Mouse (Mus musculus) testis, postnatal 10 days (tissue): ENCODE measurements around the gene Afap1l2.

ENCODE experiments used
- DNase-seq: peaks from one replicate; pipeline ENCODE4 v3.0.0; 2021; ENCODE audit warnings: low spot score

The Afap1l2 gene

GRCm38 (mm10) chr19:56975502-56975901 is 32.5 kb downstream of the Afap1l2 start:
- DNase-seq = no peak

DNA sequence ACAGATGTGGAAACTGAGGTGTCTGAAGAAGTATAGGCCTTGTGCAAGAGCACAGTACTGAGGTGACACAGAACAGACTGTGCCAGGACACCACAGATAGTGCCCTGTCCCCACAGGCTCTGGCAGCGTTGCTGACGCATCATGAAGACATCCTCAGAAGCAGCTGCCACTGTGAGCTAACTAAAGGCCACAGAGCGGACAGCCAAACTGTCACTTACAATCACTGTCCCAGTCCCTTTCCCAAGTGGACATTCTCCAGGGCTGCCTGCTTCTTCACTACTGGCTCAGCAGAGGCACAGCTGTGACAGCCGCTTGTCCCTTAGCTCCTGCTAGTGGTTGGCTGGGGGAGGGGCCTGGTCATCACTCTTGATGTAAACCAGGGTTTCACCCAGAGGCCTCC is 33.9 kb downstream of the Afap1l2 start:
- DNase-seq = no peak

DNA sequence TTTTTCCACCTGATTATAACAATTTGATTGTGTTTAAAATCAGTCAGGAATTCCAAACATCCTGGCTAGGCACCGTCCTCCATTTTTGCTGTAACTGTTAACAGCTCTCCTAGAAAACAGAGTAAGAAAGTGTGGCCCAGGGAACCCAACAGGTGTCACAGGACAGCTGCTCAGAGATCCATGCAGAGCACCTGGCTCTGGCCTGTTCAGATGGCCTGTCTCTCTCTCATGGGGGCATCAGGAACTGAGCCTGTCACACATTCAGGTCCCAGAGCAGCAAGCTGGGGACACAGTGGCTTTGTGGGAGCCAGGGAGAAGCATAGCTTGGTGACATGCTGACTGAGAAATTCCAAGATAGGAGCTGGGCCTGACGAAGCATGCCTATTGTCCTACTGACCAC is 35.3 kb downstream of the Afap1l2 start:
- no peak for DNase-seq

- DNase-seq = no peak
These were observed 36.7 kb downstream of the Afap1l2 start for GRCm38 (mm10) chr19:56971347-56971746.

GRCm38 (mm10) chr19:56963876-56964275 is 44.2 kb downstream of the Afap1l2 start:
- DNase-seq = no peak

DNA sequence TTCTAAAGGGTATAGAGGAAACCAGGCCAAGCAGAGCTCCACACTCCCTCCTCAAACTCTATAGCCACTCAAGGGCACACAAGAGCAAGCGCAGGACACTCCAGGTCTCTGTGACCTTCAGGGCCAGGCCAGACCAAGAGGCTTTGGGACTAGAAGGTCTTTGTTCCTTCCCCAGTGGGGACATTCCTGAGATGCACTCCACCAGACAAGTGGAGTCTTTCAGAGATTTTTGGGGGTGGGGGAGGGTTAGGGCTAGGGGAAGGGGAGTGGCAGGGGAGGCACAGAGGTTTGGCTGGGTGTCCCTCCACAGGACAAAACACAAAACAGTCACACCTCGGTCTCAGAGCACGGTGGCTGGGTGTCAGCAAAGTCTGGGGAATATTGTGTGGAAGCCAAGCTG is 48.4 kb downstream of the Afap1l2 start:
- no peak for DNase-seq

DNA sequence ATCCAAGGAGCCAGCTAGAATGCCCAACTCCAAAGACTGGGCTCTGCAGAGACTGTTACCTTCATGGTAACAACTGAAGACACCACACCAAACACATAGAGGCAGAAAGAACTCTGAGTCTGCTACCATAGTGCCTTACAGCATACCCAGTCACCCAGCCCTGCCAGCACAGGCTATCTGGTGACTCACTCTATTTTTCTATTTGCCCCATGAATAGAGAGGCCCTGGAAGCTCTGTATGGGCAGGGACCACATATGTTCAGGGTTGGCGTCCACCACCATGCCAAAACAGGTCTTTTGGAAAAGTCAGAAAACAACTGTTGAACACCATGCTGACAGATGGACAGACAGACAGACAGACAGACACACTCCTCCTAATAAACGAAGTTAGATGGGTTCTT is 49.0 kb downstream of the Afap1l2 start:
- no peak for DNase-seq

DNA sequence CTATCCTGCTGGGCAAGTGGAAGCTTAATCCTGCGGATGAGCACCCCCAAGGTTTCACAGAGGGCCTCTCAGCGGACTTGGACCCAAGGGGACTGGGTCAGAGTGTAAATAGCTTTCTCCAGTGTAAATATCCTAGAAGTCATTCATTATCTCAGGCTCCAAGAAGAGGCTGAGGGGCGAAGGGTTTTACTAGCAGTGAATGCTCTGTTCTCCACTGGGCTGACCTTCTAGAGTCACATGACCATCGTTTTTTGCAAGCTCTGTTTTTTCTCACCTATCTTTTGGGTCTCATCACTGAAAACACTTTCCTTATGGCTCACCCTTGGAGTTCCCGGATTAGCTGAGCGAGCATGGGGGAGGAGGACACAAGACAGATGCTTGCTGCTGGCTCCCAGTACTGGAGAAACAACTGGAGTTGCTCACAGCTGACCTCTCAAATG is 49.4 kb downstream of the Afap1l2 start:
- DNase-seq = no peak

DNA sequence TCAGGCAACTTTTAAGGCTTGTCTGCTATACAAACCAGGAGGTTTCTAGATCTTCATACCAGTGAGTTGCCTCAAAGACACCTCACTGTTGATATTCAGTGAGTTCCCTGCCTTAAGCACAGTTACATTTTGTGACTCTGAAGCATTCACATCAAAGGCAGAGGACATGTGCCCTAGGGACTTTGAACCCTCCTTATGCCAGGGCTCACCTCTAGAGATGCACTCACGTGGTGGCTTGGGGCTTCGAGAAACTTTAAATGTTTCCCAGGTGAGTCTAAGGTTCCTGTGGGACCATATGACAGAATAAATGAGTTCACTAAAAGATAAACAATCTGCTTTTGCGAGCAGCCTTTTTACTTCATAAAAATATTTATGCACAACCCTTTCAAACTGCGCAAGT is 50.0 kb downstream of the Afap1l2 start:
- no peak for DNase-seq

GRCm38 (mm10) chr19:56955568-56956513 is 52.2 kb downstream of the Afap1l2 start:
- DNase-seq = no peak

DNA sequence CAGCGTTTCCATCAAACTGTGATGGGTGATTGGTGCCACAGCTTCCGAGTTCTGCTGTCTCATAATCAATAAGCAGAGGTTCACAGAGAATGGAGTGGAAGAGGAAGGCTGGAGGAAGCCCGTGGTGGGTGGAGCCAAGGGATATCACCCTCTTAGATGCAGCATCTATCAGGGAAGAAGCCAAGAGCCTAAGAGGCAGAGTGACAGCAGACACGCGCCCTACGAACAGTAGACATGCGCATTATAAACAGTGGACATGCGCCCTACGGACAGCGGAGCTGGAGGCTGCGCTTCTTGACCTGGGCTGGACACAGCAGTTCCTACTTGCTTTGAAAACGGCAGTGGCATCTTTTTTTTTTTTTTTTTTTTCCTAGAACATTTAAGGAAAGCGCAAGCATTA is 53.2 kb downstream of the Afap1l2 start:
- no peak for DNase-seq

DNA sequence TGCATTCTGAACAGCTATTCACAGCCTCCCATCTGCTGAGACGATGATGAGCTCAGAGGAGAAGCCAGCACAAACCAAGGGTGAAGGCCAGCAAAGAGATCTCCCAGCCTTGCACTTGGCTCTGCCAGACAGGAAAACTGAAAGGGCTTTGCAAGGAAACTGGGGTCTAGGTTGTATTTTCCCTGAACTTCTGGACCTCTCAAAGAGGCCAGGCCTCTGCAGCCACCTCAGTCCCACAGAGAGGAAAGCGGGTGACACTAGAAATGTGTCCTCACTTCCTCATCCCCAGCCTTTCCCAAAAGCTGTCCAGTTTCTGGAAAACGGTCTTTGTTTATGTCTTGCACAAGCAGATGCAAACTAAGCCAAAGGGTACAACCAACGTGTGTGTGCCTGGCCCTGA is 54.2 kb downstream of the Afap1l2 start:
- DNase-seq = no peak

GRCm38 (mm10) chr19:56950818-56951217 is 57.2 kb downstream of the Afap1l2 start:
- DNase-seq = no peak

DNA sequence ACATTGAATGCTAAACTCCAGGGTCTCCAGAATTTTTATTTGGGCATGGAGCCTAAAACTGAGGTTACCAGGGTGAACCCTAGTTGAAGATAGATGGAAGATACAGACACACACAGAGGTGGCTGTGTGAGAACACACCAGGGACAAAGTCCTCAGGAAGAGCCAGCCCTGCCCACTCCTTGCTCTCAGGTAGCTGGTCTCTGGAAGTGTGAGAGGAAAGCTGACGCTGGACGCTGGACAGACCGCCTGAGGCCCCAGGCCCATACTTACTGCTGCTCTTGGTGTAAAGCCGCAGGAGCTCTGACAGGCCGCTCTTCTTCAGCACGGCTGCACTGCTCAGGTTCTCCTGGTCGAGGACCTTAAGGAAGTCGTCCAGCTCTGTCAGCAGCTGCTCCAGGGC is 58.2 kb downstream of the Afap1l2 start:
- DNase-seq = no peak

- DNase-seq = no peak
These were observed 59.9 kb downstream of the Afap1l2 start for GRCm38 (mm10) chr19:56947971-56948610.

DNA sequence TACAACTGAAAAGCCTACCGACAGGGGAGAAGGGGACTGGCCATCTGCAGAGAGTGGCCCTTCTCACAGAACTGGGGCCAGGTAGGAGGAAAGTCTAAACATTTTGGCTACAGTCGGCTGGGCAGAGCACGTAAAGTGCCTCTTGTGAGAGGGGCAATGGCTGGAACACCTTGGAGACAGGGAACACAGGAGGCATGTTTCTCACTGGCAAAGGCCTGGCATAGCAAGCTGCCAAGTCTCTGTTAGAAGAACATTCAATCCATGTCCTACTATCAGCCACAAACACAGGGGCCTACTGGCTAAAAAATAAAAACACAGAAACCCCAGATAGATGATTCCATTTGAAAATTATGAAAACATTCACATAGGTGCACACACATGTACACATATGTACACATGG is 61.3 kb downstream of the Afap1l2 start:
- no peak for DNase-seq

DNA sequence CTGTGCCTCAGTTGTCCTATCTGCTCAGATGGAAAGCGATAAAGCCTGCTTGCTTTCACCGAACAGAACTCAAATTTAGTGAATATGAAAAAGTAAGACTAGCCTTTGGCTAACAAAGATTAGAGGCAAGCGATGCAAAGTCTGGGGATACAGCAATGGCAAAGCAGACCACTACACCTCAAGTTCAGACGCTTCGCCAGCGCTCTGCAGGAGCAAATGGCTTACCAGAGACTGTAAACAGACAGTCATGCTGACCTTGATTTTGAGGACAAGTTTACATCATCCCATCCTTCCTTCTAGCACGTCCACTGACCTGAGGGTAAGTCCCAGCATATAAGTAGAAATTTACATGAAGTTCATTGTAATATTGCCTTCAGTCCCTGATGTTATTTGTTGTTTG is 61.8 kb downstream of the Afap1l2 start:
- no peak for DNase-seq

GRCm38 (mm10) chr19:56945621-56946020 is 62.4 kb downstream of the Afap1l2 start:
- no peak for DNase-seq

DNA sequence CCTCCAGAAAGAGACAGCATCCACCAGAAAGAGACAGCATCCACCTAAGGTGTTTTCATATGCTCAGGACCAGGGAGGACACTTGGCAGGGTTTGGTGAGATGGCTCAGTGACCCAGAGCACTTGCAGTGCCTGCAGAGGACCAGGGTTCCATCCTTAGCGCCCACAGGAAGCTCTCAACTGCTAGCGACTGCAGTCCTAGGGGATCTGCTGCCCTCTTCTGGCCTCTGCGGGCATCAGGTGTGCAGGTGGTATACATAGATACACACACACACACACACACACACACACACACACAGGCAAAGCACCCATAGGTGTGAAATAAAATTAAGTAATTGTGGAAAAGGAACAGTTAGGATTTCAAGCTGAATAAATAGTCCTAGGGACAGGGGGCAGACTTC is 63.2 kb downstream of the Afap1l2 start:
- no peak for DNase-seq

GRCm38 (mm10) chr19:56944211-56944610 is 63.8 kb downstream of the Afap1l2 start:
- no peak for DNase-seq

DNA sequence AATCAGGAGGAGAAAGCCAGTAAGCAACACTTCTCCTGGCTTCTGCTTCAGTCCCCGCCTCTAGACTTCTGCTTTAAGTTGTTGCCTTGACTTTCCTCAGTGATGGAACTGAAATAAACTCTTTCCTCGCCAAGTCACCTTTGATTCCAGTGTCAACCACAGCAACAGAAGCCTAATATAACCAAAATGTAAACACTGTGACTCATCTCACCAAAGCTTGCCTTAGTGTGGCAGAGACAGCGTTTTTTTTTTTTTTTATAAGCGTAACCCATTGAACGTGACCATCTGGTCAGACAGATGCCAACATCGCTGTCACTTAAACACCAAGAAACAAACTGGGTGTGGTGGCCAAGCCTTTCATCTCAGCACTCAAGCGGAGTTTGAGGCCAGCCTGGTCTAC is 65.8 kb downstream of the Afap1l2 start:
- no peak for DNase-seq

GRCm38 (mm10) chr19:56940507-56940906 is 67.5 kb downstream of the Afap1l2 start:
- DNase-seq = no peak

GRCm38 (mm10) chr19:56939826-56940225 is 68.2 kb downstream of the Afap1l2 start:
- DNase-seq = peak; percentile 65
